Mouse (Mus musculus) mouse embryonic stem cell (cell line): ENCODE results near the gene Irf3.

Experiments used
- in situ Hi-C, 2 experiments: fragments of 300-500 bp; cut with MboI; formaldehyde crosslinking; loops; 1 replicate in 1 of 2; 3 replicates in 1 of 2; pipeline ENCODE4 v1.14.3; 2019 to 2020; ENCODE audit warnings: low sequenced_read_pairs in 2 of 2, low pct_unique_long_range_greater_than_20kb in 1 of 2, mixed read lengths in 1 of 2; ENCODE audit not compliant: unreplicated experiment in 1 of 2

Gene Irf3

DNA sequence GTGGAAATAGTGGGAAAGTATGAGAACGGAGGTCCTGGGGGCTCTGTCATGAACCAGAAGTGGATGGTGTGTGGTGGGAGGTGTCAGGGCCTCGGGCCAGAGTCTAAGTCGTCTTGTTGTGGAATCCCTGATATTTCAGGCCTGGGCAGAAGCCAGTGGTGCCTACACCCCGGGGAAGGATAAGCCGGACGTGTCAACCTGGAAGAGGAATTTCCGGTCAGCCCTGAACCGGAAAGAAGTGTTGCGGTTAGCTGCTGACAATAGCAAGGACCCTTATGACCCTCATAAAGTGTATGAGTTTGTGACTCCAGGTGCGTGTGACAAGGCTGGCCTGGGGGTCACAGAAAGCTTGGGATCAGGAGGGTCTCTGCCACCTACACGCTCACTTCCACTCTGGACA, 2.3 kb downstream of the Irf3 start:
- in situ Hi-C loops = no loop called here

DNA sequence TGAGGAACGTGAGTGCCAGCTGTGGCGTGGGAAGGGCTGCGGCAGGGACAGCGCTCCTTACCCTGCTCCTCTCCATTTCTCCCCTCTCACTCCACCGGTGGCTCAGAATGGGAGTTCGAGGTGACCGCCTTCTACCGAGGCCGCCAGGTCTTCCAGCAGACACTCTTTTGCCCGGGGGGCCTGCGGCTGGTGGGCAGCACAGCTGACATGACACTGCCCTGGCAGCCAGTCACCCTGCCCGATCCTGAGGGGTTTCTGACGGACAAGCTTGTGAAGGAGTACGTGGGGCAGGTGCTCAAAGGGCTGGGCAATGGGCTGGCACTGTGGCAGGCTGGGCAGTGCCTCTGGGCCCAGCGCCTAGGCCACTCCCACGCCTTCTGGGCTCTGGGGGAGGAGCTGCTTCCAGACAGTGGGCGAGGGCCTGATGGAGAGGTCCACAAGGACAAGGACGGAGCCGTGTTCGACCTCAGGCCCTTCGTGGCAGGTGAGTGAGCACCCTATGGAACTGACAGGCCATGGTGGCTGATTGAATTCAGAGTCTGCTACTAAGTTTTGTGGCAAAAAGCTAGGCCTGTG, 3.2 kb downstream of the Irf3 start:
- in situ Hi-C loops = no loop called here

DNA sequence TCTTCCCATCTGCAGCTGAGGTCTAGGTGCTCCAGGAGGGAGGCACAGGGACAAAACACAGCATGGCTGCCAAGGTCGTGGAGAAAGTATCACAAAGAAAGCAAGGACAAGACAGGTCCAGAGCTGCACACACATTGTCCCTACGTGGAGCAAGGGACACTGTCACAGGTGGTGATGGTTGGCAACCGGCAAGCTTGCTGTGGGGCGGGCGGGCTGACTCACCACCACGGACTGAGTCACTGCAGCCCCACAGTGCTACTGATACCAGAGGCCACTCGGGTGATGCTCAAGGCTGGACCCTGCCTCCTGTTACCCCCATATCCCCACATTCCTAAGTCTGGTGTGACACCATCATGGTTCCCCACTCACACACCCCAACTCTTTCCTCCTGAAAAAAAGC, 5.0 kb downstream of the Irf3 start:
- in situ Hi-C loops = no loop called here

DNA sequence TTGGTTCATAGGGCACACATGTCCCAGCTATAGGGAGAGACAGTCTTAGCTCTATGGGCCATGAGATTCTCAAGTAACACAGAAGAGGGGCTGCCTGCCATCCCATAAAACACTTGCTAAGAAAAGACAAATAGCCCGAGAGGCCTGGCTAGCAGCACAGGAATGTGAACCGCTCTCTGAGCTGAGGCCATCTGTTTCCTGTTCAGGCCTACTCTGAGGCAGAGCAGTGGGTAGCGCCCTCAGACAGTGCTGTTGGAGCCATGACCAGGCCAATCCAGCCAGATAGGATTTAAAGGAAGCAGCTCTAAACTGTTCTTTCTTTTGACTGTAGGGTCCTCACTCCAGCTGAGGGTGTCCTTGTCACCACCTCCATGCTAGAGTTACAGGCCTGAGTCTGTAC, 7.1 kb downstream of the Irf3 start:
- in situ Hi-C loops = no loop called here

DNA sequence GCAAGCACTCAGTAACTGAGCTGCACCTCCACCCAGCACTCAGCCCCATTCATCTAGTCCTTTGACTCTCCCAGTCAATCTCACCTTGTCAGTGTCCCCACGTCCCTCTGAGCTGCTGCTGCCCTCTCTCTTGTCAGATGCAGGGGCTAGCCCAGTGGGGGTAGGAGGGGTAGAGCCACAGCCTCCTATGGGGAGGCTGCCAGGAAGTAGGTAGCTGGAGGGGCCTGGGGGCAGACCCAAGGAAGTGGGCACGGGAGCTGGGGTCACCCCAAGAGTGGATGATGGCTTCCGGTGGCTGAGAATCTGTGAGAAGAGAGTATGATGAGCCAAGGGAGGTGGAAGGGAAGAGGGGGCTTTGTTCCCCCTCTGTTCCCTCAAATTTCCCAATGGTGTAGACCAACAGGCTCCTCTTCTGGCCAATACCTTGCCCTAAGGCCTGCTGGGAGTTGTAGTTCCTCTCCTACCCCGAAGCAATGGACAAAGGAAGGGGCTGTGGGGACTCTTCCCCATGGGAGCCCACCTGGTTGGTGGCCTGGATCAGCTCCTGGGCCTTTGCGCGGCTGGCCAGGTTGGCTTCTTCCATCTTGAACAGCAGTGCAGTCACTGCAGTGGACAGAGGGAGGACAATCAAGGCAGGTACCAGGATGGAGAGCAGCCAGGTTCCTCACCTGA, 8.0 kb downstream of the Irf3 start:
- in situ Hi-C loops = no loop called here

DNA sequence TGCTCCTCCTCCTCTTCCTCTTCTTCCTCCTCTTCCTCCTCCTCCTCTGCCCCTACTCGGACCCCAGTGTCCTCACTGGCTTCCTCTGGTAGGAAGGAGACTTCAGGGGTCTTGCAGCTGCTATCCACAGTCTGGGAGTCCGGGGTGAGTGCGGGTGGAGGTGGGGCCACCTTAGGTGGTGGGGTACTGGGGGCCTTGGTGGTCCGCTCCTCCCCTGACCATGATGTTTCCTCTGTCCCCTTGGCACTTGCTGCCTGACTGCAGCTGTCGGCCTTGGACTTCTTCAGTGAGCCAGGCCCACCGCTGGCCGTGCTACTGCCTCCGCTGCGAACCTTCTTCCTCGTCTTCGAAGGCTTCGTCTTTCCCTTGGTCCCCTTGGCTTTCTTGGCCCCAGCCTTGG, 9.1 kb downstream of the Irf3 start:
- in situ Hi-C loops = no loop called here

DNA sequence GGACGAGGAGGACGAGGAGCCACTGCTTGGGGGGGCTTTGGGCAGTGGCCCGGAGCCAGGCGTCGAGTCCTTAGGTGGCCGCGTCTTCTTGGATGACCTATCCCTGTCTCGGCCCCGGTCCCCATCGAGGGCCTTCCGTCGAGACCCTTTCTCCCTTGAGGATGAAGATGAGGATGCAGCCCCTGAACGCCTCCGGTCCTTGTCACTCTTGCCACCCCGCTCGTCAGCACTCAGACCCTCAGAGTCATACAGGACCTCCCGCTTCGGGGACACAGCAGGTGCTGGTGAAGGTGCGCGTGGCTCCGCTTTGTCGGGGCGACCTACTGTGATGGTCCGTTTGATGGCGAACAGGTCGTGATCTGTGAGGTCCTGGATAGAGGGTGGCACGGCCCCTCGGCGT, 9.7 kb downstream of the Irf3 start:
- in situ Hi-C loops = no loop called here

DNA sequence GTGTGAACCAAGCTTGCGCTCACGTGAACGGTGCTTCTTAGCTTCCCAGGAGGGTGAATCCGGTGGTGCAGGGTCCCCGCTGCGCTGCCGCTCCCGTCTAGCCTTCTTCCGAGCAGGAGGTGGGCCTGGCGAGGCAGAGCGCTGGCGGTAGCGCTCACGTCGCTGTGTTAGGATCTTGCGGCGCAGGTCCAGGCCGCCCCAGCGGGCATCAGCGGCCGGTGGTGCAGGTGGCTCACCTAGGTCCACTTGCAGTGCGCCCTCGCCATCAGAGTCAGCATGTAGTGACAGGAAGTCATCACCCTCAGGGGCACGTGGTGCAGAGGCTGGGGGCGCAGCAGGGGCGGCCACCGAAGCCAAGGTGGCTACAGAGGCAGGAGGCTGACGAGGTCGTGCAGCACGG, 10.4 kb downstream of the Irf3 start:
- in situ Hi-C loops = no loop called here

DNA sequence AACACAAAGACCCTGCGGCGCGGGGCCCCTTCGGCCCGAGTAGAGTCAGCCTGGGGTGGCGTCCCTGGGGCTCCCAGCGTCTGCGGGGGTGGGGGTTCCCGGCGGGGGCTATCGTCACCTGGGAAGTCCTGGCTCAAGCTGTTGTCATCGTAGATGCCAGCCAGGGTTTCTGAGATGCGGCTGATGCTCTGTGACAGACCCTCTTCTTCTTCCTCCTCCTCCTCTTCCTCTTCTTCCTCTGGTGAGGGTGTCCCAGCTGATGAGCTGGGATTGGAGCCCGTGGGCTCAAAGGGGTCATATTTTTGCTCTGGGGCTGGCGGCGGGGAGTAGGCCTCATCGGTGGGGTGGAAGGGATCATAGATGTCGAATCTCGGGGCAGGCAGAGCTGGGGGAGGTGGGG, 11.0 kb downstream of the Irf3 start:
- in situ Hi-C loops = no loop called here

DNA sequence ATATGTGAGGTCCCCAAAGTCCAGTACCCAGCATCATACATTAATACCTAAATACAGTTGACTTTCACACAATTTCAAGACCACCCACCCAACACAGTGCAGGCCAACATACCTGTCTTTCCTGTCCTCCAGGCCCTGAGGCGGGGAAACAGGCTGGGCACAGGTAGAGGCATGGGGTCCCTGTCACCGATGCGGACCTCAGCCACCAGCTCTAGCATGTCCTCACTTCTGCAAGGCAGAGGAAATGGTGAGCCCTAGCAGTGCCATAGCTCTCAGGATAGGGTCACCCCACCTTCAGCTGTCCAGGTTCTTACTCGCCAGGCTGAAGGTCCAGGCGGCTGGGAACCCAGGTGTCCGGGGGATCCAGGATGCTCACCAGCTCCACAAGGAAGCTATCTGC, 14.6 kb downstream of the Irf3 start:
- in situ Hi-C loops = no loop called here

DNA sequence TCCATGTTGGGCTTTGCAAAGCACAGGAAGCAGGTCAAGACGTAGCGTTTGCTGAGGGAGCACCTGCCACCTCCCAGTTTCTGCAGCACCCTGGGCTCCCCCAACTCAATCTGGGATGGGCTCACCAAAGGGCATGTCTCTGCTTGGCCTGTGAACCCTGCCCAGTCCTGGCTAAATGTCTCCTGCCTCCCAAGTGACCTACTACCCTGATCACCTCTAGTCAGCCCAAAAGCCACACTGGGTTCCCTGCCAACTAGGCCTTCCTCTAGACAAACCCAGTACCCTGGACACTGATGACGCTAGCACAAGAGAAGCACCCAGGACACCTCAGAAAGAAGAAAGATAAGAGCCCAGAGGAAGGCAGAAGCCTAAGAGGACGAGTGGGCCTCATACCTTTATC, 15.4 kb downstream of the Irf3 start:
- in situ Hi-C loops = no loop called here

DNA sequence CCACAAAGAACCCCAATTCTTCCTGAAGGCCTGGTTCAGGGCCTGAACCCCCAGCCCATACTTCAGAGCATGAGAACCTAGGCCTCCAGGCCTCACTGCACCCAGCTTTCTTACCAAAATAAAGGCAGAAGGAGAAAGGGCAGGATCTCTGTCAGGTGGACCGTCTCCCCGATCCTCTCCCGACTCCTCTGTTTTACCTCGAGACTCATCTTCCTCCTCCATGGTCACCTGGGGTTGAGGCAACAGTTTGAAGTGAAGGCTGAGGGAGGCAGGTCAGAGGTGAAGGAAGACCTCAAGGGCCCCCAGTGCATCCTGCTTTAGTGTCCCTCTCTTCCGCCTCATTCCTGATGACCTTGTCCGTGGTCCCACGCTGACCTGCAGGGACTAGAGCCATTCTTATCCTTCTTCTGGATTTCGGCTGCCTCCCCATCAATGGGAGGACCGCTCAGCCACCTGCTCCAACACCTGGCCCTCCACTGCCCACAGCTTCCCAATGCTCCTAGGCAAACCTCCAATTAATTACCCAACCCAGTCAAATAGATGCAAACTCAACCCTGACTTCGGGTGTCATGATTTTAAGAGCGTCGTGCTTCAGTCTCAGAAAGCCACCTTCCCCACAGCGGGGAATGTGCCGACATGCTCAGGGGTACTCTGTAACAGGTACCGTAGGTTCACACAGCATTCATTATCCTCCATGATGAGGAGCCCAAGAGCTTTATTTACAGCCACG, 16.1 kb downstream of the Irf3 start:
- in situ Hi-C loops = no loop called here

DNA sequence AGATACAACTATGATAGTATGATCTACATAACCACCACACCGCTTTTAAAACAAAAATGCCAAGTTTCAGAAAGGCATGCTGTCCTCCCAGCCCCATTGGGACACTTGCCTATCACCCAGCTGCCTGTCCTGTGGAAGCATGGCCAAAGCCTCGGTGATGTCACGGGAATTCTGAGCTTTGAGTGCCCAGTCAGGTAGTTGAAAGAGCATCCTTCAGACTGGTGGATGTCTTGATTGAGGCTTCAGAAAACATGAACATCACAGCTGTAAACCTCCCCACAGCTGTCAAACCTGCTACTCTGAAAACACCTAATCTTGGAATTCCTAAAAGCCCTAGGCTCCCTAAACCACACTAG, 16.6 kb downstream of the Irf3 start:
- in situ Hi-C loops = no loop called here

DNA sequence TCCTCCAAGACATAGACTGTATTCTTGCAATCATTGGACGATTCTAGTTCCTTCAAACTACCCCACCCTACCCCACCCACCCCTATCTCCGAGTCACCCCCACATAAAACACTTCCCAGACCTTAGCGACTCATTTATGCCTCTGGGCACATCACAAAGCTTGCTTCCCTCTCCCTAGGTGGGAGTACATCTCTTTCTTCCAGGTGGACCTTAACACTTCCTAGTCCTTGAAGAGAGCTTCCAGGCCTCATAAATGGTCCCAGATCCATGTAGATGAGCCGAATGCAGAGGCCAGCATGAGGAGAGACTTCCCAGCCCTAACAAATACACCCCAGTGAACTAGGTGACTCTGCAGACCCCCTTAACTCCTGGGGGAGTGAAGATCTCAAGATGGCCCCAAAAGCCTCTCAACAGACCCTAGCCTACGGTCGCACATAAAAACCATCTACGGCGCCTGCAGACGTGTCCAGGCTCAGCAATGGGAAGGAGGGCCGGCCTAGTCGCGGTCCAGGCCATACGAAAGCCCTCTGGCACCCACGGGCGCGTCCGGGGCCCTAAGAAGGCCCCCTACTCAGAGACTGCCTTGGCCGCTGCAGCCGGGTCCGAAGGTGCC, 18.0 kb downstream of the Irf3 start:
- in situ Hi-C loops = no loop called here

DNA sequence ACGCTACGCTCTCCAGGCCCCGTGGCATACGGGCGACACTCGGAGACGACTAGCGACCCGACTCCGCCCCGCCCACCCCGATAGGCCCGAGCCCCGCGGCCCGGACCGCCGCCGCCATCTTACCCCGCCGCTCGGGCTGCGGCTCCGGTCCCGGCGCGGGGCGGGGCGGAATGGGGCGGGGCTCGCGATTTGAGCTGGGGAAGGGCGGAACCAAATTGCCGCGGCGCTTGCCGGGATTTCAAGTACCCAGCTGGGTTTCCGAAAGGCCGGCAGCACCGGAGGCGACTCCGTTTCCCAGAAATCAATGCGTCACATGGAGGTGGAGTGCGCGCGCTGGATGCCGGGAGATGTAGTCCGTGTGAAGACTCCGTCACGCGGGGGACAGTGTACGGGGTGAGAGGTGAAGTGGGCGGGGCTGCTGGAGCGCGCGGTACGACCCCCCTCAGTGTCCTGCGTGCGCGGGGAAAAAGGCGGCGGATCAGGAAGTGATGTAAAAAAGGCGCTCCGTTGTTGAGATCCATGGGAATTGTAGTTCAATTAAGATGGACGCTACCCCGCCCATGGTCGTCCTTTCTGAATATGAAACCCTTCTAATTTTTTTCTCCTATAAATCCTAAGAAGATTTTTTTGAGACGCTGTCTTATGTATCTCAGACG, 18.6 kb downstream of the Irf3 start, which contains the start of gene Scaf1:
Scaf1 (minus strand) TSS at position 407 of the 656 bp plus-strand sequence.
- in situ Hi-C loops = no loop called here

DNA sequence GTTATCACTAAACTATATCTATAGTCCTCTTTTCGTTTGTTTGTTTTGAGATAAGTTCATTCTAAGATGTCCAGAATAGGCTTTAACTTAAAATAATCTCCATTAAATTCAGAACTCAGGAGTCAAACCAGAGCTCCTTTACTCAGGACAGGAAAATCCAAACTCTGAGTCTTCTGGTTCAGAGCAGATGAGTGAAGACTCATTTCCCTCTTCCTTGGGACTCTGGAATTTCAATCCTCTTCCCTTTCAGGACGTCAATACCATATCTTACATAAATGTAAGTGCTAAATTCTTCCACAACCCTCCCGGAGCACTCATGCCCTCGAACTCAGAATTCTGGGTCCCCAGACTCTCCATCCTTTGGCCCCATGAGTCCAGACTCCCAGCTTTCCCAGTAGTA, 19.3 kb downstream of the Irf3 start:
- in situ Hi-C loops = no loop called here

DNA sequence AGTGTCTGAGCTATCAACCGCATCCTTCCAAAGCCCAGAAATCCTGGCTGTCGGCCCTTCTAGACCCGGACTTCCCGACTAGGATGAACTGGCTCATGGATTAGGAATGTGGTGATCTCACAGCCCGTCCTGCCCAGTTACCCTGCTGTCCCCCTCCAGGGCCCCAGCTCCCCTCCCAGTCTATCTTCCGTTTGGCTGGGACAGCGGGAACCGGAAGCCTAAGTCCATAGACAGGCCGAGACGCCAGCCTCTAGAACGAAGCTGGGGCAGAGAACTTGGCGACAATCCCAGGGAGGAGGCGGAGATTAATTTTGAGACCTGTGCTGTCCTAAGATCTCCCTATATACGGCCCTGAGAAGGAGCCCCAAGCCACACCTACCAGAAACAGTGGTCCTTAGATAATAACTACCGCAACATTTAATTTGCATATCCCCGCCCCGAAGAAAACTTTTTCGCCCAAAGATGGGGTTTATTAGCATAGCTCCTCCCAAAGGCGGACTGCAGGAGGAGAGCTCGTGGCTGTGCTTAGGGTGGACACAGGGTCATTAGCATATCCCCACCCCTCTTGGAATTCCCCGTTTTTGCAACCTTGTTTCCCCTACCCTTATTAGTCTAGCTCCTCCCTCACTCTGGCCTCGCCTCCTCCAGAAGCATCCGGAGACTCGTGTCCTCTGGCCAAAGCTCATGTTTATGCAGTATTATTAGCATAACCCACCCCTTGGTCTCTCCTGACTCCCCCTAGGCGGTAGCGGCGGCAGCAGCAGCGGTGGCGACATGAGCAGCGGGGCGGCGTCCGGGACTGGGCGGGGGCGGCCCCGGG, 20.0 kb downstream of the Irf3 start, which contains the start of gene Rras:
Rras (plus strand) TSS at position 720 of the 820 bp plus-strand sequence.
- in situ Hi-C loops = no loop called here

DNA sequence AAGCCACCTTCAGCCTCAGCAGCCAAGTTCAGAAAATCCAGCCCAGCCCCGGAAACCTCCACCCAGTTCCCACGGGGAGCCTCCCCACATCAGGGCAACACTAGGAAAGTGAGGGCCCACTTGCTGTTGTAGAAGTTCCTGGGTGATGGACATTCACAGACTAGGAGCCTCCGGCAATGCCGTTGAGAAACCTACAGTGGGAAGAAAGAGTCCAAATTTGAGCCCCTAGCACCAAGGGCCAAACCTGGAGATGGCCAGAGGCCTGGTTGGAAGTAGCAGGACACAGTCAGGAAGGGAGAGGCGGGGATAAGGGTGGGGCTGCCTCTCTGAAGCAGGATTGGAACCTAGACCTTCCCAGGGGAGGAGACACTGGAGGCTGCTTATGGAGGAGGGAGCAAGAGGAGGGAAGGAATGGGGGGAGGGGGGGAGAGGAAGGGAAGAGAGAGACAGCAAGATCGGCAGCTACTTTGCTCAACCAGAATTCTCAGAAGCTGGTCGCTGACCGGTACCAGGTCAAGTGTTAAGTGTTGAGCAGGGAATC, 21.7 kb downstream of the Irf3 start:
- in situ Hi-C loops = no loop called here
